Mouse (Mus musculus) left cerebral cortex, adult 18-20 months (tissue): ENCODE data around the gene Olfr97. TPM values are rescaled to one million over a fixed set of nuclear protein-coding genes. Genes with fewer than 3 reads are reported as not detected.
"Not testable (repeated sequence)": the region's sequence is repeated elsewhere in the genome, so short reads cannot be mapped to it uniquely, and the experiment has no call there.

Source experiments
- DNase-seq, 2 experiments: peaks; one replicate each; pipeline ENCODE4 v3.0.0; 2021 to 2022; ENCODE audit warnings: low spot score in 2 of 2, mixed read lengths in 1 of 2
- long read RNA-seq, 2 experiments: library from polyadenylated mRNA; stranded (forward); transcript quantifications; one replicate each; pipeline ENCODE4 v2.0.0; 2021
- total RNA-seq, 2 experiments: library from RNA; stranded (reverse); gene quantifications; 2 replicates each; pipeline ENCODE4 v1.2.3; 2021

The Olfr97 gene
- total RNA-seq: not detected
- long read RNA-seq, experiment 1: 0 reads
- long read RNA-seq, experiment 2: 0 reads

DNA sequence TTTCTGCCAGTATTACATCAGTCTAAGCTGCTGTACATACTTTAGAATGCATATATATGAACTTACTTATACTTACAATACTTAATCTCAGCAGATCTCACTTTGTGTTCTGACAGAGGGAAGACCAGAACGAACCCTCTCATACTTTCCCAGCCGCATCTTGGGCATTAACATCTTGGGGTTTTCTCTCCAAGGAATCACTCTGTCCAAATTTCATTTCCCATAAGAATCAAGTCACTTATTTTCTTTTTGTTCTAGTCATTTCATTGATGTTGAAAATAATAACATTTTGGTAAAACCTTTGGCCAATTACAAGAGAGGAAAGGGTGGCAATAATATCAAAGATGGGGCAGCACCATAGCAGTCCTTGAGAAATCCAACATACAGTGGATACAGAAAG, at the start of gene Olfr97:
TSS of gene Olfr97 (minus strand) at position 101 of the 400 bp plus-strand sequence.
- DNase-seq: not testable (repeated sequence)

DNA sequence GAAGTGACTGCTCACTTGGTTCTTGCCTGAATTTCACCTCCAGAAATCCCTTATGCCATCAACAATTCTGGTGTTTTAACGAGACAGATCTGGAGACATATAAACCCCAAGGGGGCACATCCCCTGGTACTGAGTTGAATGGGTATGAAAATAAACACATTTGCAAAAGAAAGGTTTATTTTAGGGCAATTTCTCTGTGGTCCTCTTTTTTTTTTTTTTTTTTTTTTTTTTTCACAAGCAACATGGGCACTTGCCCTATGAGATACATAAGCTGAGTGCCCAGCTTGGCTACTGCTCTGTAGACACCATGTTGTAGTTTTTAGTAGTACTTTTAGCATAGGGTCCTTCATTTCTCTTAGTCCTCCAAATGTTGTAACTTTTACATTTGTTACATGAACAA, 46.2 kb upstream of the Olfr97 start, which contains the start of gene Olfr99:
TSS of gene Olfr99 (minus strand) at position 101 of the 400 bp plus-strand sequence.
- no peak for DNase-seq

DNA sequence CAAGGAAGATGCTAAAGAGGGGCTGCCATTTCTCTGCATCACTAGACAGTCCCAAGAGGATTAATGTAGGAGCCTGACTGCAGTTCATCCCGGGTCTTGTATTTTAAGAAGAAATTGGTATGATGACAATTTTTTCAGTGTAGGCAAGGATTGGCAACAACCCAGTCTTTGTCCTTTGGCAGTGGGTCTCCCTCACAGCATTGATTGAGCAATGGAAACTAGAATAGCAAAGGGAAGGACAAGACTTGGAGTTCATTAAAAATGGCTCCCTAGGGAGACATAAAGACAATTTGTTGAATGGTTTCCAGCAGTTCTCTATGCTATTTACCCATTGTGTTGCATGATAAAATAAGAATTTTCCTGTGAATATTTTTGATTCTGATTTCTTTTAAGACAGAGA, 43.2 kb upstream of the Olfr97 start:
- DNase-seq: no peak

DNA sequence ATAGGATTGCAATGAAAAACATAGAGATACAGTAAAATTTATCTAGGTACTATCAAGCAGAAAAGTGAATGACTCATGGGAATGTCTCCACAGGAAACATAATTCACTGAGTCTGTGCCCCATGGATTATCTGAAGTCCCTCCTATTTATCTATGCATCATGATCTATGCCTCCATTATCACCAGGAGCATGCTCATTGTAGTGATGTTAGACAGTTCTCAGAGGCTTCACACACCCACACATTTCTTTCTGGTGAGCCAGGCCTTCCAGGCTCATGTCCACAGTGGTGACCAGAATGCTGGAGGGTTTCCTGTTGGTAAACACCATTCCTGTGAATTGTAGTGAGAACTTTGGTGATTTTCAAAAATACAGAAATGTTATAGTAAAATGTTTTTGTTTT, 39.4 kb upstream of the Olfr97 start:
- no peak for DNase-seq

DNA sequence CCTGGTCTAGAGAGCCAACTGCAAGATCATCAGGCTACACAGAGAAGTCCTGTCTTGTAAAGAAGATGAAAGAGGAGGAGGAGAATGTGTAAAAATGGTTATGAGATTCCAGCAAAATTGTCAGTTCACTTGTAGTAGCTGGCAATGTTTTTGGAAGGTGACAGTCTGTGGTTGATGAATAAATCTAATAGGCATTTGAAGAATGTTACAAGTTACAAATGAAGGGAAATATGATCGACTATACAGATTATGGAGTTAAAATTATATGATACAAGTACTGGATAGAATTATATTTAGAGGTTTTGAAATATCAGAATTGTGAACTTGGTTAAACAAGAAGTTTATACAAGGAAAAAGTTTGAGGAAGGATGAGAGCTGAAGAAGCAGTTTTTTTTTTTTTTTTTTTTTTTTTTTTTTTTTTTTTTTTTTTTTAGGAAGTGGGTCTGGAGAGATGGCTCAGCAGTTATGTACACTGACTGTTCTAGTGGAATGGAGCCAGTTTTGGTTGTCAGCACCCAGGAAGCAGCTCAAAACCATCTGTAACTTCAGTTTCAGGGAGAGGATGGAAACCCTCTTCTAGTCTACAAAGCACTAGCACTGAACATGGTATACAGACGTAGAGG, 38.6 kb upstream of the Olfr97 start:
- DNase-seq: no peak

DNA sequence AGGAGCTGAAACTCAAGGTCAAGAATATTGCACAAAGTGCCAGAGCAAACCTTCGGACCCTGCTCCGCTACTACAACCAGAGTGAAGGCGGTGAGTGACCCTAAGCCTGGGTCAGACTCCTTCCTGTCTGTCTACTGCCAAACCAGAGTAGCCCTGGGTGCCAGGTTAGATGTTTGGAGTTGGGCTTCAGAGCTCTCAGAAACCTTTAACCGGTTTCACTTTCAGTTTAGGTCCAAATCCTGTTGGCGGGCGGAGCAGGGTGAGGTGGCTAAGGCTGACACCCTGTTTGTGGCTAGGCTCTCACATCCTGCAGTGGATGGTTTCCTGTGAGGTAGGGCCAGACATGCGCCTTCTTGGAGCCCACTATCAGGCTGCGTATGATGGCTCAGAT, 33.6 kb upstream of the Olfr97 start:
- DNase-seq: peak in 1 of 2 experiments; percentile 4

DNA sequence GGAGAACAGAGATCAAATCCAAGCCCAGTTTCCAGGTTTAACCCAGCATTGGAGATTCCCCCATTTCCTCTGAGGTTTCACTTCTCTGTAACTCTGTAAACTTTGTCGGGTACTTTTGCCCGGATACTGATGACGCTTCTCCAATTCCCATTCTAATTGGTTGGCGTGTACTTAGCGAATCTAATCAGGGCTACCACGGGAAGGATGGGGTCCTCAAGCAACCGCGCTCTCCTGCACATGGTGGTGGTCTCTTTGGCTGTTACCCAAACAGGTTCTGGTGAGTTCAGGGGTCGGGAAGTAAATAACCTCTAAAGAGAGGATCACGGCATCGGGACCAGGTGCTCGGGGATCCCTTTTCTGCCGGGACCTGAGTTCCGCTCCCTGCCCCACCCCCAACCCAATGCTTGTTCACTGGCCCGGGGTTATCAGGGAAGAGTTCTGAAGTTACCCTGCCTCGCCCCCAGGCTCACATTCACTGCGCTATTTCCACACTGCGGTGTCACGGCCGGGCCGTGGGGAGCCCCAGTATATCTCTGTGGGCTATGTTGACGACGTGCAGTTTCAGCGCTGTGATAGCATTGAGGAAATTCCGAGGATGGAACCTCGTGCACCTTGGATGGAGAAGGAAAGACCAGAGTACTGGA, 33.0 kb upstream of the Olfr97 start, which contains the start of gene H2-M3:
TSS of gene H2-M3 (plus strand) at position 163 of the 644 bp plus-strand sequence.
- peak; percentile 91 to 95 for DNase-seq

DNA sequence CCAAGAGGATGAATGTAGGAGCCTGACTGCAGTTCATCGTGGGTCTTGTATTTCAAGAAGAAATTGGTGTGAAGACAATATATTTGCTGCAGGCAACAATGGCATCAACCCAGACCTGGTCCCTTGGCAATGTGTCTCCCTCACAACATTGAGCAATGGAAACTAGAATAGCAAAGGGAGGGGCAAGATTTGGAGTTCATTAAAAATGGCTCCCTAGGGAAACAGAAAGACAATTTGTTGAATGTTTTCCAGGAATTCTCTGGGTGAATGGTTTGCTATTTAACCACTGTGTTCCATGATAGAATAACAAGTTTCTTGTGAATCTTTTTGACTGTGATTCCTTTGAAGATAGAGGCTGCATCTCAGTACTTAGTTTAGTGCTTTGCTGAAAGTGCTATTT, 26.5 kb upstream of the Olfr97 start, which contains the start of gene Olfr98:
TSS of gene Olfr98 (minus strand) at position 124 of the 400 bp plus-strand sequence.
- no peak for DNase-seq

DNA sequence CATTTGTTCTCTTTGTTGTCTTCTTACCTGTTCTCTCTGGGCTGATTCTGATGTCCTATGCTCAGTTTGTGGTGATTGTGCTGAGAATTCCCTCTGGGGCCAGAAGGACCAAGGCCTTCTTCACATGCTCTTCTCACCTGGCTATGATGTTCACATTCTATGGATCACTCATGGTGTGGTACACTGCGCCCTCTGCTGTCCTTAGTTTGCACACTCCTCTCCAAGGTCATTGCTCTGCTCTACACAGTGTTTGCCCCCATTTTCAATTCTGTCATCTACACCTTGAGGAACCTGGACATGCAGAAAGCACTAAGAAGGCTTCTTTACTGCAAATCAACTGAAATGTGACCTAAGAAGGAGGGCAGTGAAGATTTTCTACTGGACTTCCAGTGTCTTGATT, 13.4 kb upstream of the Olfr97 start:
- DNase-seq: peak in 1 of 2 experiments; percentile 14

DNA sequence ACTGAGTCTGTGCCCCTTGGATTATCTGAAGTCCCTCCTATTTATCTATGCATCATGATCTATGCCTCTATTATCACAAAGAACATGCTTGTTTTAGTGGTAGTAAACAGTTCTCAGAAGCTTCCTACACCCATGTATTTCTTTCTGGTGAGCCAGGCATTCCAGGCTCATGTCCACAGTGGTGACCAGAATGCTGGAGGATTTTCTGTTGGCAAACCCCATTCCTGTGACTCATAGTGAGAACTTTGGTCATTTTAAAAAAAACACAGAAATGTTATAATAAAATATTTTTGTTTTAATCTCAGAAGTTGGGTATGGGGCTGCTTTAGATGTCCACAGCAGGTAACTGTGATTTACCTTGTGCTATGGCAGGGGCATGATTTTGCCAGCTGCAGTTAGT, 12.3 kb upstream of the Olfr97 start:
- no peak for DNase-seq

DNA sequence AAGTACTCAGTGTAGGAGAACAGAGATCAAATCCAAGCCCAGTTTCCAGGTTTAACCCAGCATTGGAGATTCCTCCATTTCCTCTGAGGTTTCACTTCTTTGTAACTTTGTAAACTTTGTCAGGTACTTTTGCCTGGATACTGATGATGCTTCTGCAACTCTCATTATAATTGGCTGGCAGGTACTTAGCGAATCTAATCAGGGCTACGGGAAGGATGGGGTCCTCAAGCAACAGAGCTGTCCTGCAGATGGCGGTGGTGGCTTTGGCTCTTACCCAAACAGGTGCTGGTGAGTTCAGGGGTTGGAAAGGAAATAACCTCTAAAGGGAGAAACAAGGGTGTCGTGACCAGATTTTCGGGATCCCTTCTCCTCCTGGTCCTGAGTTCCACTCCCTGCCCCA, 9.6 kb upstream of the Olfr97 start:
- DNase-seq: peak; percentile 5 to 38

DNA sequence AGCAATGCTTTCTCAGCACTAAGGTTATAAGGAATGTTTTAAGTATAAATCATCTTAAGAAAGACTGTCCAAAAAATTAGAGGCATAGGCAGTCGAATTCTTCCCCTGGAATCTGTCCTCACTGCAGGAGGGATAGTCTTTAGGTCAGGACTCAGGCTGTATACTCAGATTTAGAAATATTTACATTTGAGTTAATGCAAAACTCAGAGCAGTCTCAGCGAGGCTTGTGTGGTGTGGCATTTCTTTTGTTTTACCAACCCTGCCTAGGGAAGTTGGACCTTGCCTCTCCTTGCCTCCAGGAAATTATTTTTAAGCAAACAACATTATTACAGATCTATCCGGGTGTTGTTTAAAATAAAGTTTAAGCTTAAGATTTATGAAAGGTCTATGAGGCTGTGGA, 5.1 kb upstream of the Olfr97 start:
- no peak for DNase-seq

DNA sequence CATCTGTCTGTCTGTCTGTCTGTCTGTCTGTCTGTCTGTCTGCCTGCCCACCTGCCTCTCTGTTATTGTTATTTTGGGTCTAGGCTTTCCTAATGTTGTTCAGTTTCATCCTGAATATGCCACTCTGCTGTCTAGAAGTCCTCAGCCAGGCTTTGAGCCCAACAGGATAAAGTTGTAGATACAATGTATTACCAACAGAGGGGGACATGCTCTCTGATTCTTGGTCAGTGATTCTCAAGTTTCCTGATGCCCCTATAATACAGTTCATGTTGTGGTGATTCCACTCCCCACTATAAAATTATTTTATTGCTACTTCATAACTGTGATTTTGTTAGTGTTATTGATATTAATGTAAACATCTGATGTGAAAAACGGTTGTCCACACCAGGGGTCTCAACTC, 15.3 kb downstream of the Olfr97 start:
- no peak for DNase-seq

DNA sequence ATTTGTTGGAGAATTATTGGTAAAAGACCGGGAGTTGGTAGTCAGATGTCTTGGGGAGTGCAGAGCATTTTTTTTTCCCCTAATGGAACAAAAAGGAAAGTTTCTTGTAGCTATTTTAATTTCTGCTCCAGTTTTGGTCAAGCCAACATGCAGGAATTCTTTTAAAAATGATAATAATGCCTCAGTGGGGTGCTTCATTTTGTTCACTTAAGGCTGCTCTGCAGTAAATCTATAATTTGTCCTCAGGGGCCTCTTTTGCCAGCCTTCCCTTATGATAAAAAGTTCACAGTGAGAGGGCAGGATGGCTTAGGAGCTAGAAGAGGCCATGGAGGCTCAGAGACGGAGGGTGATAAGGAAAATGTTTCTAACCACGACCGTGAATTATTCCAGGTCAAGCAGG, 17.3 kb downstream of the Olfr97 start, which contains the start of gene Olfr96:
TSS of gene Olfr96 (plus strand) at position 301 of the 400 bp plus-strand sequence.
- DNase-seq: no peak

DNA sequence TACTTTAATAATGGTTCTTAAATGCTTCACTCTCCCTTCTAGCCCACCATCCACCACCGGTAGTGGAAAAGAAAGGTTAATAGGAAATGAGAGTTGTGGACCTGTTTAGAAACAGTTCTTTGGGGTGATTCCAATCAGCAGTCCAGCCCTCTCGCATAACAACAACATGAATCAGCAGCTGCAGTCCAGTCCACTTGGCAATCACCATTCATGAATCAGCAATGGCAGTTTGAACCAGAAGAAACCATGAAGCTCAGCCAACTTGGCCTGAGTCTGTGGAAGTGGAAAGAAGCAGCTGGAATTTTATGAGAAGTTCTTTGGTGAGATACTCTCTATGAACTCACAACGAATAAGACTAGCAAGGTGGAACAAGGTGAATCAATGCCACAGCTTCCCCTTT, 18.6 kb downstream of the Olfr97 start:
- DNase-seq: no peak

DNA sequence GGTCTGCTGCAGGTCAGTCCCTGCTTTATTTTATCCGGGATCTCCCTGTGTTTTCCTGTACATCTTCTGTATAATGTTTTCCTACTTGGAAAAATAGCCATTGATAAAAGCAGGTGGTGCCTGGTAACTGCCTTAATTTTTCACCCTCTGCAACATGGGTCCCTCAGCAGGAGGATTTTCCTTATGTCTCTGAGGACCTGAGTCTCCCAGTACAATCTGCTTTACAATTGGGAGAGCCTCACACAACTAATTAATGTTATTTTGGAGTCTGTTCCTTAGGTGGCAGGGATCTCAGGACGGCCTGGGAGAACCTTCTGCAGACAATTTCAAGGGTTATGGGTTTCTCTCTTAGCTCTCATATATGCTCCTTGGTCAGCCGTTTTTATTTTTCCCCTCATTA, 24.1 kb downstream of the Olfr97 start, which contains the start of gene Olfr95:
TSS of gene Olfr95 (minus strand) at position 101 of the 400 bp plus-strand sequence.
- no peak for DNase-seq

DNA sequence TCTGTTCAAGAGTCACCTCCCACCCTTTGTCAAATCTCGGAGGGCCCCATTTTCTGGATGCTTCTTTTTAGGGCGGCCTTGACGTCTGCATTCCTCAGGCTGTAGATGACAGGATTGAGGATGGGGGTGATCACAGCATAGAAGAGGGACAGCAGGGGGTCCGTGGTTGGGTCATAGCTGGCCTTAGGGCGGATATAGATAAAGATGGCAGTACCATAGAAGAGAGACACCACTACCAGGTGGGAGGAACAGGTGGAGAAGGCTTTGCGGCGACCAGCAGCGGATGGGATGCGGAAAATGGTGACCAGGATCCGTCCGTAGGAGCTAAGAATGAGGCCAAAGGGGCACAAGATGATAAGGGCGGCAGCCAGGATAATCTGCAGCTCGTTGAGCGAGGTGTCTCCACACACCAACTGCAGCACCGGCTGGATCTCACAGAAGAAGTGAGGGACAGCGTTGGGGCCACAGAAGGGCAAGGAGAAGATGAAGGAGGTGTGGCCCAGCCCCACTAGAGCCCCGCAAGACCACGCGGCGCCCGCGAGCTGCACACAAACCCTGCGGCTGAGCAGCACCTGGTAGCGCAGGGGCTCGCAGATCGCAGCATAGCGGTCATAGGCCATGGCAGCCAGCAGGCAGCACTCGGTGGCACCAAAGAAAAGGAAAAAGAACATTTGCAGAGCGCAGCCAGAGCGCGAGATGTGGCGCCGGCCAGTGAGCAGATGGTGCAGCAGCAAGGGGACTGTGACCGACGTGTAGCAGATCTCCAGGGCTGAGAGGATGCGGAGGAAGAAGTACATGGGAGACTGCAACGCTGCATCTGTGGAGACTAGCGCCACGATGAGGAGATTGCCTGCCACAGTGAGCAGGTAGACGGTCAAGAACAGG, 26.0 kb downstream of the Olfr97 start:
- DNase-seq: peak; percentile 30 to 40

DNA sequence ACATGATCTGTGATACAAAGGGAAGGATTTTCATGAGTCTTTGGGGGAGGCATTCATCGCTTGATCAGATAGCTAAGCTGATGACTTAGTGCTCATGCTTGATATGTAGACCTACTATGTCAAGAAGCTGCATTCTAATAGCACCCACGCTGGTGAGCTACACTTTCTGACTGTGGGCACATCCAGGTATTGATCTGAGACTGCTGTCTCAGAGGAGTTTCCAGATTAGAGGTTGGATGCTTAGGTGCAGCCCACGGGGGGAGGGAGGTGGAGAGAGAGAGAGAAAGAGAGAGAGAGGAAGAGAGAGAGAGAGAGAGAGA, 33.3 kb downstream of the Olfr97 start:
- no peak for DNase-seq

DNA sequence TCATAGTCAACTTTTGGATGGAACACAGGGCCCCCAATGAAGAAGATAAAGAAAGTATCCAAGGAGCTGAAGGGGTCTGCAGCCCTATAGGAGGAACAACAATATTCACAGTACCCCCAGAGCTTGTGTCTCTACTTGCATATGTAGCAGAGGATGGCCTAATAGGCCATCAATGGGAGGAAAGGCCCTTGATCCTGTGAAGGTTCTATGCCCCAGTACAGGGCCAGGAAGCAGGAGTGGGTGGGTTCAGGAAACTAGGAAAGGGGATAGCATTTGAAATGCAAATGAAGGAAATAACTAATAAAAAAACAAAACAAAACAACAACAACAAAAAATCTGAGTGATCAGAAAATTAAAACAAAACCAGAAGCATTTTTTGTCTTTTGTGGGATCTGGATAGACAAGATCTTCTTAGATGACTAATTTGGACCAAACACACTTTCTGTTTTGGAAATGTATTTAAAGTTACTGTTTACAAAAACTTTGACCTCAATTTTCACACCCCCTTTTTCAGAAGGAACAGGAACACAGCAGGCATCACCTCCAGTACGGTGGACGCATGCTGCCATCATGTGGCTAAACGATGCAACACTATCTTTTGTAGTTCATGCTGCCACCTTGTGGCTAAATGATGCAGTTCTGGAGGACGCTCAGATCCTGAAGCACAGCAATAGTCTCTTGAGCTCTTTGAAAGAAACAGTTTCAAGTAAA, 33.8 kb downstream of the Olfr97 start:
- peak; percentile 85 to 90 for DNase-seq

DNA sequence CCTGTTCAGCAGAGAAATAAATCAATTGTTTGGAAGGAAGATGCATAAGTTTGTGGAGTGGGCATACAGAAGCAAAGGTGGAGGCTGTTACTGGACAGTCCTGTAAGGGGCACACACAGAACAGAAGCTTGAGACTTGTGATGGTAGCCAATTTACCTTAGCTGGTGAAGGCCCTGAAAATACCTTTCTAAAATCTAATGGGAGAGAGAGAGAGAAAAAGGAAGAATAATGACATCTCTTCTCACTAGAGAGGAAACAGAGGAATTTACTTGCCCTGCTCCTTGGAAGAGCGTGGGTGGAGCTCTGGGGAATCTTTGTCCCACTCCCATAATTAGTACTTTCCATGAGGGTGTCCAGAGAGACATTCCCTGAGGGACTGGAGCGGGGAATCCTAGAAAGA, 36.2 kb downstream of the Olfr97 start, which contains the start of gene Olfr94:
TSS of gene Olfr94 (minus strand) at position 101 of the 400 bp plus-strand sequence.
- no peak for DNase-seq
